Mouse (Mus musculus) inflammation-experienced regulatory T-cells, adult 6 months (primary cell): ENCODE data around the gene Loxl1. TPM values are rescaled to one million over a fixed set of nuclear protein-coding genes. Genes with fewer than 3 reads are reported as not detected.

Source experiments
- ATAC-seq: one replicate; pipeline ENCODE4 v1.8.0; 2017
- polyA plus RNA-seq, 3 experiments: library from polyadenylated mRNA; unstranded; fragments of 100-300 nt; shearing (Covaris generic); gene quantifications; one replicate each; pipeline ENCODE4 v1.2.1; 2017

Gene Loxl1
- polyA plus RNA-seq, 3 experiments from 2014 or later: not detected

DNA sequence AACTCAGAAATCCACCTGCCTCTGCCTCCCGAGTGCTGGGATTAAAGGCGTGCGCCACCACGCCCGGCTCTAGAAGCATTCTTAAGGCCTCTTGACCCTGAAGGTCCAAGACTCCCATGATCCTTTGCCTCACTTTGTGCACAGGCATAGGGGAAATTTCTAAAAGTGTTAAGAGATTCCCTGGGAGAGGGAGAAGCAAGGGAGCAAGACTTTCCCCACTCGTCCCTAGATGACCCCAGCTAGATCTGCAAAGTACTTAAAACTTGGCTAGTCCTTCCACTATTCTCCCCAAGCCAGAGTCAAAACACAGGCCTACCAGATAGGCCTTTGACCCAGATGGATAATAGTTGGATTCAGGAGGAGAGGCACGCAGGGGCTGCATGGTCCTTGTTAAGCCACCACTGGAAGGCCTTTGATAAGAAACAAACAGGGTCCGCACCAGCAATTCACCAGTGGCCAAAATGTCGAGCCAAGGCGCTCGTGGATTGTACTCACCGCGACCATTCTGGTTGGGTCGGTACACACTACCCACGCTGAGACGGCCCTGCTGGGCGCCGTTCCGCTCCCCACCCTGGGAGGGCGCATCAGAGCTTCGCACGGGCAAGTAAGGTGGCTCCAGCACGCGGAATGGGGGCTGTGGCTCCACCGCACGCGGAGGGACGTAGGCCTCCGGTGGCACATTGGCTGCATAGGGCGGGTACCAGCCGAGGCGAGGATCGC lies 1.6 kb downstream of the Loxl1 start:
- no peak for ATAC-seq

DNA sequence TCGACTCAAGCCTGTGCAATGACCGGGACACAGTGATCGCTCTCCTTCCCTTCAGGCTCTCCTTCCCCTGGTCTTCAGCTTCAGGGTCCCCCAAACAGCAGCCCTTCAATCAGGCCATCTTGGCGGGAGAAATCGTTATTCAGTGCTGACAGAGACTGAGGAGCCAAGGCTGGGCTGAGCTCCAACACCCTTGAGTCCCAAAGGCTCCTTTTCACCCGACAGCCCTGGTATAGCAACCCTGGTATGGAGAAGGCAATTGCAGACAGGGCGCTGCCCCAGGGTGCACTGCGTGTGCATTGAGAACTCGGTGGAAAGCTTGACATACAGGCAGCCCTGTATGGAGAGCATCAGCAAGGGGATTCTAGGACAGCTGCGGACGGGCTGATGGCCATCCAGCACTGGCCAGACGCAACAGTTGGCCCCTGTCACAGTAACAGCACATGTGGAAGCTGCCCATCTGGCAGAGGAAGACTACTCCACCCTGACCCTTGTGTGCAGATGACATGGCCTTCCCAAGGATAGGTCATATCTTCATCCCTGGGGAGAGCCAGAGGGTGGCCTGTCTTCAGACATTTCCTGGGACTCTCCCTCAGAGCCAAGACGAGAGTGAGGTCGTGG lies 2.8 kb downstream of the Loxl1 start:
- no peak for ATAC-seq

DNA sequence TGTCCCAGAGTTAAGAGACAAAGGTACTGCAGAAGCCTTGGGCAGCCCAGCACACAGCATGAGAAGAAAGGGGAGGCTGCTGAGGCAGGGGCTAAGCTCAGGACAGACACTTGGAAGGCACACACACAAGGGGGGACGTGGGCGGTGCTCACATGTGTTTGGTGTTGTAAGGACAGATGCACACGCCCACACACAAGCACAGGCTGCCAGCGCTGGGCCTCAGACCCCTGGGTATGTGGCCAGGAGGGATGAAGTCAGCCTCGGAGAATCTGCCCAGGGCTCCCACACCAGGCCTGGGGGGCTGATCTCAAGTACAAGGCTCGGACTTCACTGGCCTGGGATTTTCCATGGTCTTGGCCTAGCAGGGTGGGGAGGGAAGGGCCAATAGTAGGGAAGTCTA lies 4.6 kb downstream of the Loxl1 start:
- ATAC-seq: no peak

DNA sequence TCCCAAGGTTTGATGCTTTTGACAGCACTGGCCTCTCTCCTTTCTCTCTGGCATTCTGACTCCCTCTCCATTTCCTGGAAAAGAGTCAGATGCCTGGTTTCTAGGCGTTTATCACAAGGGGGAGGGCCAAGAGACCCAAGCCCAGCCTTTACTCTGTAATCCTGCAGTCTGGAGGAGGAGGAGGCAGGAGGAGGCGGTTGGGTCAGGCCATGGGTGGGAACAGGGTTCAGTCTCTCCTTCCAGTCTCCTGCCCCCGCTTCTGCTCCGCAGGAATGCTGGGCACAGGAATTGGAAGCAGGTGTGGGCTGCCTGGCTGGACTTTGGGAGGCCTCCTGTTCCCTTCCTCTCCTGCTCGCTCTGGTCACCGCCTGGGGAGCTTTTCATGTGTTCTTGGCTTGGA lies 7.3 kb downstream of the Loxl1 start:
- no peak for ATAC-seq

DNA sequence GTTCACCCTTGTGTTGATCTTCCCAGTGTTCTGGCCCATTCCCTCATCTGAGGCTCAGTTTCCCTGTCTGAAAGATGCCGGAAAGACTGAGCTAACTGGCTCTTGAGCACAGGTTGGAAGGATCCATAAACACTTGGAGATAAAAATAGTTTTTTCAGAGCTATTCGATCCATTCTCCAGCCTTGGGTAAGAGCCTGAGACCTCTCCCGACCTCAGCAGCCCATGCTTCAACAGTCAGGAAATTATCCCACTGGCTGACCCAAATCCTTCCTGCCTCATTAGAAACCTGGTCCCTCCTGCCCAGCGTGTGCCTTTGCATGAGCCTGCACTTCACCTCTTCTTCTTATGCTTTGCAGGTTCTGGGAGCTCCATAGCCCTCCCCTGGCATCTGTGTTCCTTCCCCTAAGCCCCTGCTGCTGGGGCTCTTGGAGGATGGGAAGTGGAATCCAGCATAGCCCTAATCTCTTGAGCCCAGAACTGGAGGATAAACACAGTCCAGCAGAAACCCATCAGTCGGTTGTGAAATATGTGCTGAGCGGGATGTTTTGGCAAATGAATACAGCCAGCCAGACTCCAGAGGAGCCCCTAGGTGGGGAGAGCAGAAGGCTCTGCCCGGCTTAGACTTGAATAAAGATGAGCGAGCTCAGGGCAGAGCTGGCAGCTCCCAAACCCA lies 9.3 kb downstream of the Loxl1 start:
- ATAC-seq: no peak

DNA sequence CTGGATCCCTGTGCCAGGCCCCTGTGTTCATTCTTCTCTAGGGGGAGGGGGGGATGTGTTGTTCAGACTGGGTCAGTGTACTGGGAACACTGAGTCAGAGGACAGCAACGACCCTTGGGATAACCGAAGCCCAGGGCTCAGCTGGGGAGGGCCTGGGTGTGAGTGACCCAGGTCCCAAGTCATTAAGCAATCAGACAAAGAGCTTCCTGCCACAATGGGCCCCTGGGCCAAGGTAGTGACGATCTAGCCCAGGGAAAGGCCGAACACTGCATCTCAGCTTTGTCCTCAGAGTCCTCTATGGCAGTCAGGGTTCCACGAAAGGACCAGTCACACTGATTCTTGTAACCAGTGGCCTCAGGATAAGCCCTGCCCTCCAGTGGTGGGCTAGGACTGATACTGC lies 9.9 kb downstream of the Loxl1 start:
- ATAC-seq: no peak

DNA sequence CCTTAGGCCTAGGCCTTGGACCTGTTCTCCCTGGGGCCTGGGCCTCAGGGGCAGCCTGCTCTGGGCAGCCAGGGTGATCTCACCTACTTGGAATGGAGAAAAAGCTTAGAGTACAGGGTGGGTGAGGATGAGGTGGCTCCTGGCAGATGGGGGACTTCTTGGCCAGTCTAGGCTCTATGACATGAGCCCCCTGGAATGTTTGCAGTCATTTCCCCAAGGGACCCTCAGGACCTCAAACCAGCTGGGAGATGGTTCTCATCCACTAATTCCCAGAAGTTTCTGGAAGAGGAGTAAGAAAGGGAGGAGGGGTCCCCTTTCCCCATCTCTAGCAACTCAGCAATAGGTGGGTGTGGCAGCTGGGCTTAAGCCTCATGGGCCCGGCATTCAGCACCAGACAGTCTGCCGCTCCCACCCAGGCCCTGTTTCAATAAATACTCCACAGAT lies 13.6 kb downstream of the Loxl1 start:
- ATAC-seq: no peak

DNA sequence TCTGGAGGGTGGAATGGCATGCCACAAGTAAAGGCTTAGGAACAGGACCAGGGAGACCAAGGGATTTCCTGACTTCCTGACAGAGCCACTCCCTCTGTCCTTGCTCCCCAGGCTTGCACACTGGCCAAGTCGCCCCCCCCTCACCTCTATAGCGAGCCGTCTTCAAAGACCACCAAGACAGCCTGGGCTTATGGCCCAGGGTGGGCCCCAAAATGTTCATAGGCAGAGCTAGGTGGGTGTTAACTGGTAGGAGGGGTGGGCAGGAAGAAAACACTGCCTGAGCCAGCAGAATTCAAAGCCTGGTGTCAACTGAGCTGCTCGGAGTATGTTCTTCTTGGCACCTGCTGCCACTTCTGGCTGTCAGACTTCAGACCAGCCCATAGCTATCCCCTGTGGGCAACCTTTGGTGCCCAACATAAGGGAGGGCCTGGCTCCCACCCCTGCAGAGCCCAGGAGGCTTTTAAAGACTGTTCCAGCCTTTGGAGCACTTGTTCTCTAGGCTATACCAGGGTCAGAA lies 15.0 kb downstream of the Loxl1 start:
- no peak for ATAC-seq

DNA sequence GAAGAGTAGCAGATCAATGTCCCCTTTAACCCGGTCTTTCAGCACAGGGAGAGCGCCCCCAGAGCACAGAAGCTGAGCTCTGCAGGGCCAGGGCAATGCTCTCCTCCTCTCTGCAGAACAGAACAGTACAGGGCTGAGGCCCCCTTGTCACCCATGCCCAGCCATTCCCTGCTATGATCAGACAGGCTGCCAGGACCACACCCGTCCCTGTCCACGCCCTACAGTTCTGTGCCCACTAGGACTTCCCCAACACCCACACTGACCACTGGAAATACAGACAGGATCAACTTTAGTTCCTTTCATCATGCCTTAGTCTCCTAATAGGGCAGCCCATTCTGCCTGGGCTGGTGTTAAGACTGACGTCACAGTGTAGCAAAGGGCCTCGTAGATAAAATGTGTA lies 15.9 kb downstream of the Loxl1 start:
- ATAC-seq: no peak

DNA sequence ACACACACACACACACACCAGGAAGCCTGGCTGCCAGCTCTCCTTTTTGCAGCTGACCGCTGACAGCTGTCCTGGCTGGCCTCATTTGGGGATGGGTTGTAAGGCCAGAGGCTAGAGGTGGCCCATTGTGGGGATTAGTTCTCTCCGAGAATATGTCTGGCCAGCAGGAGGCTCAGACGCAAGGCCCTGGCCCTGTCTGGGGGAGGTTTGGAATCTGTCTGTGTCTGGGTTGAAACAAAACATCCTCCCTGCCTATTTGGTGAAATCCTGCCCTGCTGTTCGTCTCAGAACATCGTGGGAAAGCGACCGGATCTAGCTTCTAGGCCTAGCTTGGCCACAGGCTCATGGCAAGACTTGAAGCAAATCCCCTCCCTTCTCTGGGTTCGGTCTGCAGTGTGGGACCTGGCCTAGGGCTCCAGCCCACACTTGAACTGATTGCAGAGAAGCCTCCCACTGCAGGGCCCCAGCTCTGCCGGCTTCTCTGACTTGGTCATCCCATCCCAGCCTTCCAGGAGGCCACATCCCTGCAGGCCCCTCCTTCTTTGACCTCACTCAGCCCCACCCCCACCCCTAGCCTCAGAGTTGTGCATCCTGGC lies 17.1 kb downstream of the Loxl1 start:
- no peak for ATAC-seq

DNA sequence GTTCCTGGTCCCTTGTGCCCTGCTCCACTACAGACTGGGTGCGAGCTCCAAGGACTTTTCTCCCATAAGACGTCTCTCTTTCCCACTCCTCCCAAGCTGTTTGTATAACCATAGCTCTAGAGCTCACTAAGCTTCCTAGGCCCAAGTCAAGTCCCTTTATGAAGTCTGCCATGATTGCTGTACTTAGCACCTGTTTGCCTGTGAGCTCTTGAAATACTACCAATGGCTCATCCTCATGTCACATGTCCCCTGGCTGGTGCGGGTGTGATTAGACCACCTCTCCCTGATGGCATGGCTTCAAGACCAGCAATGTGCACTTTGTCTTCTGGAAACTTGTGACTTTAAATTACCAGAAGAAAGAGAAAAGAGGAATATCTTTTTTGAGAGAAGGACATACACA lies 17.6 kb downstream of the Loxl1 start:
- ATAC-seq: no peak

DNA sequence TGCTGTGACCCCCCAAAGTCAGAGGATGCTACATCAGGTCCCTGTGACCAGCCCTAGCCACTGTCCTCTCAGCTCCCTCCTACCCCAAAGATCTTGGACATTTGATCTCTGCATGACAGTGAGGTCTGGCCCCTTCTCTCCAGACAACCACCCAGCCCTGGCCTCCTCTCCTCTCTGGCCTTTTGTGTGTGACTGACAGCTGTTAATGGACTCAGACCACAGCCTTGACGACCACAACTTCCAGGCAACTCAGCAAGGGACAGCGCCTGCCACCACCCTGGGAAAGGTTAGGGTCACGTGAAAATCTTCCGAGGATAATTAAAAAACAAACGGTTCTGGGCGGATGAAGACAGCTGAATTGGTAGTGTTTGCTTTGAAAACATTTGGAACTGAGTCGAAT lies 18.5 kb downstream of the Loxl1 start:
- ATAC-seq: no peak

DNA sequence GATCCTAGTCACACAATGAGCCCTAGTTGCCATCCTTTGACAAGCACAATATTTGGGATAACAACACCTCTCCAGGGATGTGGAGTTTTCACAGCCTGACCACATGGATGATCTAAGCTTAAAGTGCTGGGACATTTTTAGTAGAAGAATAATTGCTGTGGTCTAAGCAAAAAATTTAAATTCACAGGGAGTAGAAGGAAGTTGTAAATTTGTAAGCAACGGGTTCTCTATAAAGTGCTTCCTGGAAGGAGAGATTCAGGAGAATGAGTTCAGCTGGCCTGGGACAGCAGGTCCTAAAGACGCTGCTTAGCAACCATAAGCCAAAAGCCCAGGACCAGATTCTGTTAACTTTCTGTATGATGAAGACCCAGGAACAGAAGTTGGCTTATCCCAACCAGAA lies 23.1 kb downstream of the Loxl1 start:
- ATAC-seq: no peak

DNA sequence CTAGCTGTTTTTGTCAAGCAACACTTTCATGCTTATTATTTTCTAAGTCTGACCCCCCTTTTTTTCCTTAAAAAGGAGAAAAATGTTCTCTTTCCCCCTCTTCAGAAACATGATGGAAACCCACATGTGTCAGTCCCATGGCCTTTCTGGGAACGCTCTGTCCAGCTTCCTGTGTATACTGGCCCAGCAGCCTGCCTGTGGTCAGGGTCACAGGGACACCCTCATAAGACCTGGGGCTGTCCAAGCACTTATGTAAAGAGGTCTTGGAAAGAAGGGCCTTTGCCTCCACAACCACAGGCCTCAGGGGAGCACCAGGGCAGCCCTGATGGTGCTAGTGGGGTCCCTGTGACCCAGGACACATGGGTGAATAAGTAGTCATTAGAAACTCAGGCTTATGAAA lies 23.9 kb downstream of the Loxl1 start:
- no peak for ATAC-seq

DNA sequence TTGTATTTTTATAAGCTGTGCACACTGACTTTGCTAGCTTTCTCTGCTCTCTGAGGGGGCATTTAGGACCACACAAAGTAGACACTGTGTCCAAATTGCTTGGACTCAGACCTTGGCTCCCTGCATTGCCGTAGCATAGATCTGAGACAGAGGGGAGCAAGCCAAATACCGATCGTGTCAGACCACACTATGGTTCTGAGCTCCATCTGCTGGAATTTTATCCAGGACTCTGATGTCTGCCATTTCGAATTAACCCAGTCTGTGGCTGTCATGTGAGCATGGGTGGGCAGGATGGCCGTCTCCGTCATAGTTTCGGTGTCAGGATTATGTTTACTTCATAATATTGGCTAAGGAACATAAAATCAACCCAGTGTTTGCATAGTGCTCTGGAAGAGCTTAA lies 29.6 kb downstream of the Loxl1 start:
- no peak for ATAC-seq

DNA sequence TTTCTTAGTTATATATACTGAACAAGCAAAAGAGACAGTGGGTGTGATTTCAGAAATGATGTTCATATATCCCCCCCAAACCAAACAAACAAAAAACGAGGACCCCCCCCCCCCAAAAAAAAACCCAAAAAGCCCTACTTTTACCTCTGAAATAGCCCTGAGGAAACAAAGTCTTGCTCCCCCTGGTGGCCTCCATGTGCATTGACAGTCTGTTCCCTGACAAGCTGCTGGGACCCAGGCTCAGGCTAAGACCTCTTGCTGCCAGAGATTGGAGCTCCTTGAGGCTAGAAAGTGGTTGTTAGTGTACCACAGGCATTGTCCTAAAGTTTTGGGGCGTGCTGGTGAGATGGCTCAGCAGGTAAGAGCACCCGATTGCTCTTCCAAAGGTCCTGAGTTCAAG lies 31.4 kb downstream of the Loxl1 start:
- ATAC-seq: no peak

DNA sequence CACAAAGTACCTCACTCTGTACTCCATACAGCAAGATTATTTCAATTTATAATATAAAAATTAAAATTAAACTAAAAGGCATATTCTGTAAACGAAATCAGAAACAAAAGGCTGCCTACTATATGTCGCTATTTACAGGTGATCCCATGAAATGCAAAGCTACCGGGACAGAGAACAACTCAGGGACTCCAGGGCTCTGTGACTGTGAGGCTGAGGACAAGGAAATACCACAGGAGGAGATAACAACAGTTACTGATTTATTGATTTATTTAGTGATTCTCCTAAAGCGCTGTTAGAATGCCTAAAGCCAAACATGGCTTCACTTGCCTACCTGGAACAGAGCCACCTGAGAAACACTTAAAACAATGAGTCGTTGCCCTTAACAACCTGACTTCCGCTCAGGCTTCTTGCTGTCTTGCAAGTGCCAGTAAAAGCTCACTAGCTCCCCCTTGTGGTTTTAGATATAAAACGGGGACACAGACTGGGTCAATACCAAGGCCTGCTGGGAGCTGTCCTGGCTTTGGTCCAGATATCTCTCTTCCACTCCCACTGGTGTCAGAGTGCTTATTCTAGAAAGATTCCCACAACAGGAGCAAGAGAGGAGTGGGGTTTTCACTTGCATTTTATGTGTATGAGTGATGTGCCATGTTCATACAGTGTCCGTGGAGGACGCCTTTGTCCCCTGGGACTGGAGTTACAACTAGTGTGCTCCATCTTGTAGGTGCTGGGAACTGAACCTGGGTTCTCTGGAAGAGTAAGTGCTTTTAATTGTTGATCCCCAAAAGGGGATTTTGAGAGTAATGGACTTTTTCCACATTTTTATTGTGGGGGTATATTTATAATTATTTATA lies 32.5 kb downstream of the Loxl1 start:
- peak; percentile 86 for ATAC-seq

DNA sequence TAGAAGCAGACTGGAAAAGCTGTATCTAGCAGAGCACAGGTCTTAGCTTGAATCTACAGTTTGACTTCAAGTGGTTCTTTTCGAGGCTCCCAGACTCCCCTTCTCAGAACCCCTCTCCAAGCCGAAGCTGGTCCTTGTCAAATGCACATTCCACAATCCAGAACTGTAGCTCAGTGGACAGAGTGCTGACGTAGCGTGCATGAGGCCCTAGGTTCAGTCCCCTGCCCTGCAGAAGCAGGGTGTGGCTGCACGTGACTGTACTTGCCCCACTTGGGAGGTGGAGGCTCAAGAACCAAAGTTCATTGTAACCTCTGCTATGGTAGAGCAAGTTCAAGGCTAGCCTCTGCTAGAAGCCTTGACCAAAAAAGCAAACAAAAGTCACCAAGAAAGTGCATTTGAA lies 33.2 kb downstream of the Loxl1 start:
- ATAC-seq: no peak

DNA sequence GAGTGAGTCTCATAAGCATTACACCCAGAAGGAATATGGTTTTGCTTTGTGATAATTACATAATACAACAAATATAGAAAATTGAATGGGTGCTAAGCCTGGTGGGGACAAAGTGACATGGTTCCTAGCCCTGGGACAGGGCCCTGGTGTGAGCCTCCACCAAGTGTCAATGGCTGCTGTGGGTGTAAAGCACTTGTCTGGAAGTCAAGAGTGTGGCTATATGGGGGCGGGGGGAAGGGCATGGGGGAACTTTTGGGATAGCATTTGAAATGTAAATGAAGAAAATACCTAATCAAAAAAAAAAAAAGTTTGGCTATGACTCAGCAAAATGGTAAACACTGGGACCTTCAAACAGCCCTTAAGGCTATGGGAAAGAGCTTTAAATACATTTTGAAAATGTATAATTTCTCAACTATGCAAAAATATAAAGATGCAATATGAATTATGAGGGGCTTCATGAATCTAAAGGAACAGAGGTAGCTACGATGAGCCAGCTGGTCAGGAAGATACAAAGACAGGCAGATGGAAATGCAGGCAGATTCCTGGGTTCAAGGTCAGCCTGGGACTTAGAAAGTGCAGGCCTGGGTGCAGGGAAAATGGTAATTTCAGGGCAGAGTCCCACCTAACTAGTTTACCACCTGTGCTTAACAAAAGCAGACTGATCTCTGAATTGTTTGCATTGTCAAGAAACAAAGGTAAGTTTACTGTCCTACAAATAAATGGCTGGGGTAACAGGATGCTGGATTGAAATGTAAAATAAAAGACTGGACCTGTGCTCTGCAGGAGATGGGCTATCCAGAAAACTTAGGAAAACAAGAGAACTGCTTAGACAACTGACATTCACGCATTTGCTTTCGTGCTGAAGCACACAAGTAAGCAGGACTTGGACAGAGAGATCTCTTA lies 33.9 kb downstream of the Loxl1 start:
- ATAC-seq: no peak

DNA sequence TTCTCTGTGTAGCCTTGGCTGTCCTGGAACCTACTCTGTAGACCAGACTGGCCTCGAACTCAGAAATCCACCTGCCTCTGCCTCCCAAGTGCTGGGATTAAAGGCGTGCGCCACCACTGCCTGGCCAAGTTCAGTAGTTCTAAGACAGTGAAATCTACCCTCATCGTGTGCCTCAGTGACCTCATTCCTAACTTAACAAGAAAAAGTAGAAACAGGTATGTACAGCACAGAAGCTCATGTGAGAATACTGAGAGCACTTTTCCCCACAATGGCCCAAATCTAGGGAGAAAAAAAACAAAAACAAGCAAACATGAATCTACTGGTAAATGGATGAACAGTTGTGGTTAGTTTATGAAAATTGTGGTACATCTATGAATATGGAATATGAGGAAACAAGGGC lies 34.7 kb downstream of the Loxl1 start:
- no peak for ATAC-seq

DNA sequence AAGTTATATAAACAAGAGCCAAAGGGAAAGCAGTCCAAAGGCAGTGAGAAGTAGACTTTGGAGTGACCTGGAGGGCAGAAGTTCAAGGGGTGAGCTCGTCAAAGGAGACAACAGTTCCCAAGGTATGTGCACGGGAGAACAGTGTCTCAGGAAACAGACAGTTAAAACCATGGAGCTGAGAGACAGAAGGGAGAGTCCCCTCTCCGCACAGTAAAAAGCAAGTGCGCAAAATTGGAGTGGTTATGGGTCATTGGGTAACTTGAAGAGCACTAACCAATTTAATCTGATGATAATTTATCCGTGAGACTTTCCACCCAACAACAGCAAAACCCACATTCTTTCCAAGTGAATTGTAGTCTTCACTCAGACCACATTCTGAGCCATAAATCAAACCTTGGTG lies 36.6 kb downstream of the Loxl1 start:
- no peak for ATAC-seq
